Mouse (Mus musculus) heart, embryonic 11.5 days (tissue): ENCODE results near the gene Ttll12. TPM values are rescaled to one million over a fixed set of nuclear protein-coding genes. Genes with fewer than 3 reads are reported as not detected.

Experiments
- ATAC-seq: fragments of 200-750 bp; cut with Nextera tagmentation; replicated peaks from 2 replicates; pipeline ENCODE4 v1.8.0; 2017; ENCODE audit warnings: moderate library complexity; ENCODE audit not compliant: insufficient number of reproducible peaks, low FRiP score, low TSS enrichment
- H3K27ac ChIP-seq: fragments of 300-500 bp; sonication (generic); 2 replicates; pipeline ENCODE4 v1.5.1; 2014; ENCODE audit warnings: mild to moderate bottlenecking, low read depth, low read length
- H3K27me3 ChIP-seq: fragments of 300-500 bp; sonication (generic); 2 replicates; pipeline ENCODE4 v1.6.1; 2014; ENCODE audit warnings: mild to moderate bottlenecking, low read length, mixed read lengths; ENCODE audit not compliant: control insufficient read depth, insufficient read depth
- H3K36me3 ChIP-seq: fragments of 300-500 bp; sonication (generic); 2 replicates; pipeline ENCODE4 v1.6.1; 2014; ENCODE audit warnings: mild to moderate bottlenecking, low read length, moderate library complexity, mixed read lengths; ENCODE audit not compliant: control insufficient read depth, insufficient read depth
- H3K4me1 ChIP-seq: fragments of 300-500 bp; sonication (generic); 2 replicates; pipeline ENCODE4 v1.6.1; 2014; ENCODE audit warnings: low read length; ENCODE audit not compliant: control insufficient read depth, insufficient read depth
- H3K4me2 ChIP-seq: fragments of 300-500 bp; sonication (generic); 2 replicates; pipeline ENCODE4 v1.6.1; 2014; ENCODE audit warnings: mild to moderate bottlenecking, moderate library complexity
- H3K4me3 ChIP-seq: fragments of 300-500 bp; sonication (generic); 2 replicates; pipeline ENCODE4 v1.5.1; 2014; ENCODE audit warnings: low read depth, low read length
- H3K9ac ChIP-seq: fragments of 300-500 bp; sonication (generic); 2 replicates; pipeline ENCODE4 v1.6.1; 2014; ENCODE audit warnings: mild to moderate bottlenecking, low read depth, low read length, moderate library complexity
- H3K9me3 ChIP-seq: fragments of 300-500 bp; sonication (generic); replicated peaks from 2 replicates; pipeline ENCODE4 v1.6.1; 2016; ENCODE audit warnings: low read length; ENCODE audit not compliant: control insufficient read depth
- WGBS: fragments of 180-500 bp; shearing (Covaris S2); extraction: QIAGEN DNeasy Blood & Tissue Kit; methylation state at CpG from one replicate; pipeline ENCODE4 v1.1.7; 2014; ENCODE audit not compliant: insufficient replicate concordance; 5-methylcytosine and 5-hydroxymethylcytosine counted together
- polyA plus RNA-seq: library from polyadenylated mRNA; unstranded; fragments of >200 nt; fragmentation: Nextera tagmentation; extraction: Ambion mirVana; gene quantifications from 2 replicates; pipeline ENCODE4 v1.2.1, GENCODE M21; 2014

Ttll12 gene
- polyA plus RNA-seq, 1 experiment from 2014 or later = 30.4 TPM

DNA sequence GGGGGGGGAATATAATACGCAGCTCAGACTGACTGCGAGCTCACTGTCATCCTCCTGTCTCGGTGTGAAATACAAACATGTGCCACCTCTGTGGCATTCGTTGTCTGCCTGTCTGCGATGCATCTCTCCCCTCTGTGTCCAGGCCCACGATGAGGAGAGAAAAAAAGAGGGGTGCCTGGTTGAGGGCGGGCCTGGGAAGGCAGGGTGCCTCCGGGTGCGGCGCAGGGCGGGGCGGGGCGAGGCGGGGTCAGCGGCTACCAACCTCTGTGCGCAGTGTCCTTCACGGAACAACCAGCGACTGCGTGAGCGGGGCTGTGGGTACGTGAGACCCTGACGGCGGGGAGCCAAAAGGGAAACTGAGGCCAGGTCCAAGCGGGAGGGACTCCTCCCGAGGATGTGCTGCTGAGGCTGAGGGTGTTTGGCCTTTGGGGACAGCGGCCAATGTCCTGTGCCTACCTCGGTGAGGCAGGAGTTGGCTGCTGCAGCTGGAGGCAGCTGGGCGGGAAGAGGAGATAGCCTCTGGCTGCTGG, 31.6 kb downstream of the Ttll12 start, which contains the start of the genes Tspo and Mcat:
Gene Tspo, plus strand, starts transcription at position 266 of the 530 bp plus-strand sequence.
Gene Mcat, minus strand, starts transcription at position 461 of the 530 bp plus-strand sequence.
- H3K4me2 ChIP-seq = peak within 1 kb of the TSS; percentile 83
- no peaks in the 10 kb centered on the region for H3K27me3 ChIP-seq
- ATAC-seq = peak; percentile 75
- H3K4me3 ChIP-seq = peak within 1 kb of the TSS; percentile 58
- H3K27ac ChIP-seq = peak within 1 kb of the TSS; percentile 78
- 2% methylated on average over 28 of the region's 28 CpGs for WGBS
- peak within 1 kb of the TSS; percentile 77 for H3K9ac ChIP-seq
- H3K9me3 ChIP-seq = no peaks in the 10 kb centered on the region
- peaks cover 8% of the 10 kb centered on the region; the same call in 1 of the 2 replicates for H3K4me1 ChIP-seq
- no peaks in the 10 kb centered on the region for H3K36me3 ChIP-seq

- Histone ChIP-seq H3K9ac (no peak overlapping the region), H3K4me1 (peaks cover 8% of the 10 kb centered on the region; the same call in 1 of the 2 replicates), H3K27me3 (no peaks in the 10 kb centered on the region), H3K4me3 (peak overlapping the region; percentile 58; the same call in 1 of the 2 replicates), H3K4me2 (peak overlapping the region; percentile 83), H3K9me3 (no peaks in the 10 kb centered on the region), H3K27ac (no peak overlapping the region), H3K36me3 (no peaks in the 10 kb centered on the region)
- 28% methylated on average over 15 of the region's 15 CpGs for WGBS
- ATAC-seq = peak; percentile 58; the same call in 1 of the 2 replicates
Measured at GRCm38 (mm10) chr15:83562626-83563270, 32.2 kb downstream of the Ttll12 start.

DNA sequence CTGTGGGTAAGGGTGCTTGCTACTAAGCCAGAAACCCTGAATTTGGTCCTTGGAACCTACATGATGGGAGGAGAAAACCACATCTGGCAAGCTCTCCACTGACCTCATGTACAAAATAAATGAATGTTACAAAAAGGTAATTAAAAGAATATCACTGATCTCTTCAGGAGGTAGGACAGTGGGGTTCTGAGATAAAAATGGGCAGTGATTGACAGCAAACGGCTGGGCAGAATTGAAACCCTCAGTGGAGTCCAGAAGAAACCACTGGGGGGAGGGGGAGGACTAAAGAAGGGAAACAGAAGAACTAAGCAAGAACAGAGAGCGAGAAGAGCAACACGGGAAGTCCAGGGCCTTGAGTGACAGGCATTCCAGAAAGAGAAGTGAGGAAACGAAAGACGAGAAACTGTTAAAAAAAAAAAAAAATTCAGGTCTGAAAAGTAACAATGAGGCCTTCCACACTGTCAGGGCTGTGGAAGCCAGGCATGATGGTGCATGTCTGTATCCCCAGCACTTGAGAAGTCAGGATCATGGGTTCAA, 33.9 kb downstream of the Ttll12 start:
- ATAC-seq = no peak
- Histone ChIP-seq H3K4me1 (peaks cover 8% of the 10 kb centered on the region; the same call in 1 of the 2 replicates), H3K4me2 (no peak overlapping the region), H3K9ac (no peak overlapping the region), H3K36me3 (no peaks in the 10 kb centered on the region), H3K27me3 (no peaks in the 10 kb centered on the region), H3K9me3 (no peaks in the 10 kb centered on the region), H3K27ac (no peak overlapping the region), H3K4me3 (no peak overlapping the region)
- 50% methylated on average over 5 of the region's 5 CpGs for WGBS

GRCm38 (mm10) chr15:83555161-83555974, 39.6 kb downstream of the Ttll12 start:
- ATAC-seq = peak; percentile 76
- H3K27me3 ChIP-seq = no peaks in the 10 kb centered on the region
- peak overlapping the region; percentile 95 for H3K4me3 ChIP-seq
- no peaks in the 10 kb centered on the region for H3K9me3 ChIP-seq
- peak overlapping the region; percentile 91 for H3K27ac ChIP-seq
- peaks cover 5% of the 10 kb centered on the region; the same call in 1 of the 2 replicates for H3K36me3 ChIP-seq
- peaks cover 5% of the 10 kb centered on the region; the same call in 1 of the 2 replicates for H3K4me1 ChIP-seq
- peak overlapping the region; percentile 98 for H3K9ac ChIP-seq
- under 1% methylated on average over 64 of the region's 74 CpGs for WGBS
- peak overlapping the region; percentile 93 for H3K4me2 ChIP-seq

DNA sequence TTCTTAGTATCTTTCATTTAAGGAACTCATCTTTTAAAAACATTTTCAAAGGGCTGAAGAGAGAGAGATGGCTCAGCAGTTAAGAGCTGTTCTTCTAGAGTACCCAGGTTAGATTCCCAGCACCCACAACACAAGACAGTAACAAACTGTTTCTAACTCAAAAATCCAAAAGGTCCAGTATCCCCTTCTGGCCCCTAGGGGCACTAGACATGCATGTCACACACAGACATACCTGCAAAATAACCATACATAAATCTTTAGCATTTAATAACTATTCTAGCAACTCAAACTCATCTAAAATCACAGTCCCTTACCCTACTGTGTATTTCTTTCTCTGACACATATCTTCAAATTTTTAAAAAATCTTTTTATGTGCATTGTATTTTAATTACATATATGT, 41.1 kb downstream of the Ttll12 start:
- H3K4me1 ChIP-seq = peaks cover 5% of the 10 kb centered on the region; the same call in 1 of the 2 replicates
- peaks cover 10% of the 10 kb centered on the region; the same call in 1 of the 2 replicates for H3K36me3 ChIP-seq
- H3K9ac ChIP-seq = no peak overlapping the region
- no peaks in the 10 kb centered on the region for H3K27me3 ChIP-seq
- ATAC-seq = no peak
- no peak overlapping the region for H3K27ac ChIP-seq
- H3K4me3 ChIP-seq = no peak overlapping the region
- H3K9me3 ChIP-seq = no peaks in the 10 kb centered on the region
- no peak overlapping the region for H3K4me2 ChIP-seq

DNA sequence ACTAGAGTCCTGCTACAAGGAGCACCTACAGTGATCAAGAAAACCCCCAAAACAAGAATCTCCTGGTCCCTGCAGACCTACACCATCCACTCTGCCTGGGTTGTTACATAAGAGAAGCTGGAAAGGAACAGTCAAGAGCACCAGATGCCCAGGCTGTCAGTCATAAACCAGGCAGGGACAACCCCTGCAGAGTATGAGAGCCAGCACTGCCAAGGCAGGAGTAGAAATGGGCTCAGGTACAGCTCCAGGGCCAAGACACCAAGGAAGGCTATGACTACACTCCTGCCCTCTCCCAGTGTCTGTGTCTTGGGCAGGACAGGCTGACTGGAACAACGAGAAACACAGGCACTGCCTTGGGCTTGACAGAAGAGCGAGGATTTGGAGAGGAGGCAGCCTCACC, 44.8 kb downstream of the Ttll12 start:
- H3K4me1 ChIP-seq = peaks cover 5% of the 10 kb centered on the region; the same call in 1 of the 2 replicates
- H3K9me3 ChIP-seq = no peaks in the 10 kb centered on the region
- no peak overlapping the region for H3K9ac ChIP-seq
- peaks cover 33% of the 10 kb centered on the region for H3K36me3 ChIP-seq
- ATAC-seq = no peak
- no peak overlapping the region for H3K4me3 ChIP-seq
- H3K27ac ChIP-seq = no peak overlapping the region
- no peaks in the 10 kb centered on the region for H3K27me3 ChIP-seq
- WGBS = 79% methylated on average over 2 of the region's 2 CpGs
- H3K4me2 ChIP-seq = no peak overlapping the region

DNA sequence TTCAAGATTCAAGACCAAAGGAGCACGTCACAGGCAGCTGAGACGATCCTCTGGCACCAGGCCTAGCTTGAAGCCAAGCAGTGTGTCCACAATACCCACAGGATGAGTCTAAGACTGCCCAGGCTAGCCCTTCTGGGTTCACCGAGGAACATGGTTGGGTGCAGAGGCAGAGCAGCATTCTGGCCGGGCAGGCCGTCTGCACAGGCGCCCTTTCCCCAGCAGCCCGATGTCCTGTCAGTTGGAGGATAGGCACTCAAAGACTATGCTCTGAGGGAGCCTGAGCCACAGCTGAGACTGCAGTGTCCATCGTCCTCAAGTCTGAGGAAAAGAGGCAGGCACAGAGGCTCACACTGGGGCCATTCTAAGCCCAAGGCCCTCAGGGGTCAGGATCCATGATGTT, 47.8 kb downstream of the Ttll12 start:
- H3K4me3 ChIP-seq = no peak overlapping the region
- no peak overlapping the region for H3K9ac ChIP-seq
- no peak overlapping the region for H3K27ac ChIP-seq
- no peak for ATAC-seq
- WGBS = 86% methylated on average over 8 of the region's 8 CpGs
- no peaks in the 10 kb centered on the region for H3K4me1 ChIP-seq
- H3K27me3 ChIP-seq = no peaks in the 10 kb centered on the region
- H3K36me3 ChIP-seq = peaks cover 35% of the 10 kb centered on the region
- no peaks in the 10 kb centered on the region for H3K9me3 ChIP-seq
- H3K4me2 ChIP-seq = no peak overlapping the region

GRCm38 (mm10) chr15:83546029-83546428, 48.9 kb downstream of the Ttll12 start:
- peaks cover 8% of the 10 kb centered on the region for H3K4me1 ChIP-seq
- peaks cover 35% of the 10 kb centered on the region for H3K36me3 ChIP-seq
- no peak overlapping the region for H3K4me3 ChIP-seq
- H3K9me3 ChIP-seq = no peaks in the 10 kb centered on the region
- 86% methylated on average over 7 of the region's 7 CpGs for WGBS
- no peak overlapping the region for H3K4me2 ChIP-seq
- no peak overlapping the region for H3K9ac ChIP-seq
- ATAC-seq = no peak
- H3K27me3 ChIP-seq = no peaks in the 10 kb centered on the region
- H3K27ac ChIP-seq = no peak overlapping the region
